Mouse (Mus musculus) cerebellum, adult 11 months (tissue): ENCODE data around the gene Mapkap1.

ENCODE experiments used
- DNase-seq: peaks from one replicate; pipeline ENCODE4 v3.0.0; 2022

The Mapkap1 gene

GRCm38 (mm10) chr2:34406601-34407464, at the start of gene Mapkap1:
Mapkap1 (plus strand) TSS chr2:34406771.
- peak; percentile 97 for DNase-seq

- DNase-seq: no peak
Observed at GRCm38 (mm10) chr2:34363678-34364077, 42.9 kb upstream of the Mapkap1 start.

- no peak for DNase-seq
Observed at GRCm38 (mm10) chr2:34367024-34367423, 39.5 kb upstream of the Mapkap1 start.

- no peak for DNase-seq
Observed at GRCm38 (mm10) chr2:34368396-34368795, 38.2 kb upstream of the Mapkap1 start.

- DNase-seq: no peak
Observed at GRCm38 (mm10) chr2:34370349-34370724, 36.2 kb upstream of the Mapkap1 start.

- DNase-seq: peak; percentile 27
Observed at GRCm38 (mm10) chr2:34370725-34371440, 35.7 kb upstream of the Mapkap1 start.

GRCm38 (mm10) chr2:34371441-34372304, 34.9 kb upstream of the Mapkap1 start:
- DNase-seq: peak; percentile 39

GRCm38 (mm10) chr2:34372305-34373301, 34.0 kb upstream of the Mapkap1 start, which contains the start of gene Pbx3:
Pbx3 (minus strand) TSS chr2:34373142.
- peak; percentile 97 for DNase-seq

- DNase-seq: no peak
Observed at GRCm38 (mm10) chr2:34373886-34374285, 32.7 kb upstream of the Mapkap1 start.

- DNase-seq: no peak
Observed at GRCm38 (mm10) chr2:34374349-34374748, 32.2 kb upstream of the Mapkap1 start.

- no peak for DNase-seq
Observed at GRCm38 (mm10) chr2:34378930-34379329, 27.6 kb upstream of the Mapkap1 start.

- DNase-seq: no peak
Observed at GRCm38 (mm10) chr2:34399535-34399934, 7.0 kb upstream of the Mapkap1 start.

GRCm38 (mm10) chr2:34407596-34407995, 1.0 kb downstream of the Mapkap1 start:
- no peak for DNase-seq

GRCm38 (mm10) chr2:34408341-34408740, 1.8 kb downstream of the Mapkap1 start:
- no peak for DNase-seq

- DNase-seq: no peak
Observed at GRCm38 (mm10) chr2:34409741-34410340, 3.3 kb downstream of the Mapkap1 start.

- DNase-seq: no peak
Observed at GRCm38 (mm10) chr2:34420256-34420655, 13.7 kb downstream of the Mapkap1 start.

- DNase-seq: no peak
Observed at GRCm38 (mm10) chr2:34424186-34424585, 17.6 kb downstream of the Mapkap1 start.

- no peak for DNase-seq
Observed at GRCm38 (mm10) chr2:34425573-34426223, 19.1 kb downstream of the Mapkap1 start.

- no peak for DNase-seq
Observed at GRCm38 (mm10) chr2:34430663-34431062, 24.1 kb downstream of the Mapkap1 start.

- no peak for DNase-seq
Observed at GRCm38 (mm10) chr2:34431701-34432372, 25.3 kb downstream of the Mapkap1 start.
